Mouse (Mus musculus) hindbrain, embryonic 11.5 days (tissue): ENCODE data around the gene Izumo4. TPM values are rescaled to one million over a fixed set of nuclear protein-coding genes. Genes with fewer than 3 reads are reported as not detected.

Experiments used
- ATAC-seq: fragments of 200-750 bp; cut with Nextera tagmentation; 2 replicates; pipeline ENCODE4 v1.8.0; 2017; ENCODE audit warnings: mild to moderate bottlenecking, moderate TSS enrichment, moderate library complexity; ENCODE audit not compliant: low FRiP score
- DNase-seq: peaks from one replicate; pipeline ENCODE4 v3.0.0-alpha.2; 2015; ENCODE audit warnings: low spot score
- H3K27ac ChIP-seq: fragments of 300-500 bp; sonication (generic); 2 replicates; pipeline ENCODE4 v1.5.1; 2014; ENCODE audit warnings: mild to moderate bottlenecking, low read depth, low read length
- H3K27me3 ChIP-seq: fragments of 300-500 bp; sonication (generic); 2 replicates; pipeline ENCODE4 v1.6.1; 2014; ENCODE audit warnings: mild to moderate bottlenecking, low read length, moderate library complexity, mixed read lengths; ENCODE audit not compliant: control insufficient read depth, insufficient read depth
- H3K36me3 ChIP-seq: fragments of 300-500 bp; sonication (generic); 2 replicates; pipeline ENCODE4 v1.6.1; 2014; ENCODE audit warnings: mild to moderate bottlenecking, low read length, moderate library complexity, mixed read lengths; ENCODE audit not compliant: control insufficient read depth, insufficient read depth
- H3K4me1 ChIP-seq: fragments of 300-500 bp; sonication (generic); replicated peaks from 2 replicates; pipeline ENCODE4 v1.6.1; 2014; ENCODE audit warnings: low read length, mixed read lengths; ENCODE audit not compliant: control insufficient read depth, insufficient read depth
- H3K4me2 ChIP-seq: fragments of 300-500 bp; sonication (generic); replicated peaks from 2 replicates; pipeline ENCODE4 v1.6.1; 2014; ENCODE audit warnings: mild to moderate bottlenecking, low read depth, low read length
- H3K4me3 ChIP-seq: fragments of 300-500 bp; sonication (generic); 2 replicates; pipeline ENCODE4 v1.5.1; 2014; ENCODE audit warnings: low read depth, low read length
- H3K9ac ChIP-seq: fragments of 300-500 bp; sonication (generic); 2 replicates; pipeline ENCODE4 v1.6.1; 2014; ENCODE audit warnings: low read depth, low read length
- H3K9me3 ChIP-seq: fragments of 300-500 bp; sonication (generic); 2 replicates; pipeline ENCODE4 v1.6.1; 2016; ENCODE audit warnings: low read length; ENCODE audit not compliant: control insufficient read depth
- WGBS: fragments of 180-500 bp; shearing (Covaris S2); extraction: QIAGEN DNeasy Blood & Tissue Kit; methylation state at CpG from one replicate; pipeline ENCODE4 v1.1.7; 2014; 5-methylcytosine and 5-hydroxymethylcytosine counted together
- polyA plus RNA-seq: library from polyadenylated mRNA; unstranded; fragments of >200 nt; fragmentation: Nextera tagmentation; extraction: Ambion mirVana; gene quantifications from 2 replicates; pipeline ENCODE4 v1.2.1, GENCODE M21; 2014

Gene Izumo4
- polyA plus RNA-seq, 1 experiment from 2014 or later: 11.4 TPM

GRCm38 (mm10) chr10:80666837-80667412, 35.1 kb upstream of the Izumo4 start:
- DNase-seq (no peak), ATAC-seq (no peak)
- H3K4me3 ChIP-seq: no peak overlapping the region
- H3K27ac ChIP-seq: no peak overlapping the region
- WGBS: 80% methylated on average over 19 of the region's 19 CpGs
- no peaks in the 10 kb centered on the region; the same call in 1 of the 2 replicates for H3K4me1 ChIP-seq
- no peak overlapping the region for H3K9ac ChIP-seq
- H3K36me3 ChIP-seq: peaks cover 21% of the 10 kb centered on the region; the same call in 1 of the 2 replicates
- no peak overlapping the region for H3K4me2 ChIP-seq
- no peaks in the 10 kb centered on the region for H3K9me3 ChIP-seq
- no peaks in the 10 kb centered on the region for H3K27me3 ChIP-seq

- Histone ChIP-seq H3K4me2 (no peak overlapping the region), H3K36me3 (peaks cover 21% of the 10 kb centered on the region; the same call in 1 of the 2 replicates), H3K4me1 (peaks cover 3% of the 10 kb centered on the region; the same call in 1 of the 2 replicates), H3K27ac (no peak overlapping the region), H3K4me3 (no peak overlapping the region), H3K9me3 (no peaks in the 10 kb centered on the region), H3K27me3 (no peaks in the 10 kb centered on the region), H3K9ac (no peak overlapping the region)
- no peak for ATAC-seq
- no peak for DNase-seq
- 90% methylated on average over 11 of the region's 11 CpGs for WGBS
Observed at GRCm38 (mm10) chr10:80668614-80669013, 33.4 kb upstream of the Izumo4 start.

- H3K4me3 ChIP-seq: no peak overlapping the region
- peaks cover 6% of the 10 kb centered on the region for H3K4me1 ChIP-seq
- DNase-seq (no peak), ATAC-seq (no peak)
- H3K36me3 ChIP-seq: peaks cover 21% of the 10 kb centered on the region; the same call in 1 of the 2 replicates
- H3K27me3 ChIP-seq: no peaks in the 10 kb centered on the region
- H3K9ac ChIP-seq: no peak overlapping the region
- no peak overlapping the region for H3K4me2 ChIP-seq
- no peaks in the 10 kb centered on the region for H3K9me3 ChIP-seq
- 87% methylated on average over 12 of the region's 12 CpGs for WGBS
- H3K27ac ChIP-seq: no peak overlapping the region
Observed at GRCm38 (mm10) chr10:80669018-80669417, 33.0 kb upstream of the Izumo4 start.

GRCm38 (mm10) chr10:80669737-80670485, 32.1 kb upstream of the Izumo4 start:
- 95% methylated on average over 7 of the region's 7 CpGs for WGBS
- Histone ChIP-seq H3K4me3 (no peak overlapping the region), H3K27me3 (no peaks in the 10 kb centered on the region), H3K36me3 (peaks cover 21% of the 10 kb centered on the region; the same call in 1 of the 2 replicates), H3K4me2 (no peak overlapping the region), H3K9me3 (no peaks in the 10 kb centered on the region), H3K9ac (no peak overlapping the region), H3K4me1 (peaks cover 15% of the 10 kb centered on the region), H3K27ac (no peak overlapping the region)
- no peak for DNase-seq
- ATAC-seq: no peak

- no peak for ATAC-seq
Observed at GRCm38 (mm10) chr10:80670531-80670930, 31.5 kb upstream of the Izumo4 start.

GRCm38 (mm10) chr10:80671251-80671650, 30.7 kb upstream of the Izumo4 start:
- no peak overlapping the region for H3K27ac ChIP-seq
- WGBS: 84% methylated on average over 4 of the region's 4 CpGs

More at GRCm38 (mm10) chr10:80670531-80670930, 31.5 kb upstream of the Izumo4 start:
- Histone ChIP-seq H3K27me3 (no peaks in the 10 kb centered on the region), H3K4me2 (no peak overlapping the region), H3K27ac (no peak overlapping the region), H3K9me3 (no peaks in the 10 kb centered on the region), H3K36me3 (peaks cover 21% of the 10 kb centered on the region; the same call in 1 of the 2 replicates), H3K4me1 (peaks cover 15% of the 10 kb centered on the region), H3K9ac (no peak overlapping the region), H3K4me3 (no peak overlapping the region)
- WGBS: 98% methylated on average over 2 of the region's 2 CpGs
- DNase-seq: no peak

GRCm38 (mm10) chr10:80671936-80672690, 29.9 kb upstream of the Izumo4 start:
- H3K4me3 ChIP-seq: no peak overlapping the region
- peaks cover 21% of the 10 kb centered on the region; the same call in 1 of the 2 replicates for H3K36me3 ChIP-seq
- 0 out of 2 replicates have a peak overlapping the region, but pooled peaks have one; percentile 16 for H3K9ac ChIP-seq
- 79% methylated on average over 11 of the region's 11 CpGs for WGBS
- no peaks in the 10 kb centered on the region for H3K27me3 ChIP-seq
- no peak for DNase-seq
- H3K4me1 ChIP-seq: peaks cover 15% of the 10 kb centered on the region
- no peak overlapping the region for H3K4me2 ChIP-seq
- no peak overlapping the region for H3K27ac ChIP-seq
- H3K9me3 ChIP-seq: no peaks in the 10 kb centered on the region
- ATAC-seq: no peak

More at GRCm38 (mm10) chr10:80671251-80671650, 30.7 kb upstream of the Izumo4 start:
- Histone ChIP-seq H3K4me1 (peaks cover 15% of the 10 kb centered on the region), H3K9me3 (no peaks in the 10 kb centered on the region), H3K4me2 (no peak overlapping the region), H3K36me3 (peaks cover 21% of the 10 kb centered on the region; the same call in 1 of the 2 replicates), H3K9ac (no peak overlapping the region), H3K4me3 (no peak overlapping the region), H3K27me3 (no peaks in the 10 kb centered on the region)
- DNase-seq (no peak), ATAC-seq (no peak)

- peak overlapping the region; percentile 31; the same call in 1 of the 2 replicates for H3K9ac ChIP-seq
- peak overlapping the region; percentile 90; the same call in 1 of the 2 replicates for H3K4me2 ChIP-seq
- H3K4me1 ChIP-seq: peaks cover 21% of the 10 kb centered on the region
- 96% methylated on average over 3 of the region's 3 CpGs for WGBS
- no peak overlapping the region for H3K27ac ChIP-seq
- ATAC-seq: no peak
- H3K9me3 ChIP-seq: no peaks in the 10 kb centered on the region
- no peak overlapping the region; the same call in 1 of the 2 replicates for H3K4me3 ChIP-seq
- no peaks in the 10 kb centered on the region for H3K27me3 ChIP-seq
- DNase-seq: no peak
- peaks cover 11% of the 10 kb centered on the region; the same call in 1 of the 2 replicates for H3K36me3 ChIP-seq
Observed at GRCm38 (mm10) chr10:80673690-80674089, 28.3 kb upstream of the Izumo4 start.
